Mouse (Mus musculus): ENCODE results near the gene Rflnb. TPM values are rescaled to one million over a fixed set of nuclear protein-coding genes. Genes with fewer than 3 reads are reported as not detected.

Rflnb gene
- polyA plus RNA-seq, 1 experiment from 2014 or later, result 22.9 TPM

DNA sequence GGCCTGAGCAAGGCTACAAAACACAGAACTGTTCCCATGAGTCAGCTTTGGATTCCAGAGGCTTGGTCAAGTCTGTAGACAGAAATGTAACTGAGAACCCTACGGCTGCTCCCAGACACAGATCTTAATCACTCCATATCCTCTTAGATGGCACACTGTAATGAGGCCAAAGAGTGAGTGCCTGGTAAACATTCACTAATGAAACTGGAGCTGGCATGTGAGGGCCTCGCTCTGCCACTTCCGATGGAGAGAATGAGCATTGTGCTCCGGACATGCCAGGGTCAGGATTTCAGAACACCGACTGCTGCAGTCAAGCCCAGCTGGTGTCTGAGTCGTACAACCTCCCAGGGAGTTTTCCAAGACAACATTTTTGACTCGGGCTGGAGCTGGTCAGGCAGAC, 32.4 kb upstream of the Rflnb start:
- Histone ChIP-seq H3K9me3 (ENCODE audit: control insufficient read depth, low read length) (no peaks in the 10 kb centered on the region), H3K4me3 (ENCODE audit: low read depth, low read length) (no peak overlapping the region), H3K4me2 (ENCODE audit: low read depth) (no peak overlapping the region), H3K9ac (ENCODE audit: low read length) (no peak overlapping the region), H3K27ac (ENCODE audit: low read depth, low read length) (no peak overlapping the region), H3K27me3 (ENCODE audit: control insufficient read depth, insufficient read depth, low read length) (no peaks in the 10 kb centered on the region), H3K36me3 (ENCODE audit: control insufficient read depth, insufficient read depth, low read length) (no peaks in the 10 kb centered on the region), H3K4me1 (ENCODE audit: control insufficient read depth, insufficient read depth, low read length) (no peaks in the 10 kb centered on the region)
- no peak for DNase-seq (ENCODE audit: low spot score)
- no peak for ATAC-seq (ENCODE audit: insufficient read depth, low FRiP score, low TSS enrichment)
- WGBS, result 73% methylated on average over 7 of the region's 7 CpGs

DNA sequence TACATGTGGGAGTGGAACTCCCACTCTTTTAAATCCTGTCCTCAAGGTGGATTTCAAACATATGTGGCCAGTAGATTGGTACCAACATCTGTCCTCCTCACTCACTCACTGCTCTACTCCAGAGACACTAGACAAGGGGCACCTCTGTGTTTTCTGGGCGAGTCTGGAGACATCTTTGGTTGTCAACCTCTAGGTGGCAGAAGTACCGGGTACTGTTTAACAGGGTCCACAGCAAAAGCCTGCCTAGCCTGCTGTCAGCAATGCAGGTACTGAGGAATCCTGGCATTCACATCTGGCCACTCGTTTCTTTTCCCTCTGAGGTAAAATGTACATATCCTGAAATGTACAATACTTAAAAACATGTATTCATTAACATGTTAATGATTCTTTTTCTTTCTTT, 28.9 kb upstream of the Rflnb start:
- ATAC-seq (ENCODE audit: insufficient read depth, low FRiP score, low TSS enrichment) (no peak), DNase-seq (ENCODE audit: low spot score) (no peak)
- H3K27me3 ChIP-seq (ENCODE audit: control insufficient read depth, insufficient read depth, low read length), result no peaks in the 10 kb centered on the region
- no peaks in the 10 kb centered on the region for H3K36me3 ChIP-seq (ENCODE audit: control insufficient read depth, insufficient read depth, low read length)
- H3K9ac ChIP-seq (ENCODE audit: low read length), result no peak overlapping the region
- H3K27ac ChIP-seq (ENCODE audit: low read depth, low read length), result no peak overlapping the region
- H3K4me3 ChIP-seq (ENCODE audit: low read depth, low read length), result no peak overlapping the region
- 18% methylated on average over 3 of the region's 3 CpGs for WGBS
- H3K4me1 ChIP-seq (ENCODE audit: control insufficient read depth, insufficient read depth, low read length), result no peaks in the 10 kb centered on the region
- no peaks in the 10 kb centered on the region for H3K9me3 ChIP-seq (ENCODE audit: control insufficient read depth, low read length)
- H3K4me2 ChIP-seq (ENCODE audit: low read depth), result no peak overlapping the region

- H3K4me3 ChIP-seq (ENCODE audit: low read depth, low read length), result no peak overlapping the region
- H3K36me3 ChIP-seq (ENCODE audit: control insufficient read depth, insufficient read depth, low read length), result no peaks in the 10 kb centered on the region
- DNase-seq (ENCODE audit: low spot score) (no peak), ATAC-seq (ENCODE audit: insufficient read depth, low FRiP score, low TSS enrichment) (no peak)
- no peaks in the 10 kb centered on the region for H3K9me3 ChIP-seq (ENCODE audit: control insufficient read depth, low read length)
- H3K27me3 ChIP-seq (ENCODE audit: control insufficient read depth, insufficient read depth, low read length), result no peaks in the 10 kb centered on the region
- no peaks in the 10 kb centered on the region for H3K4me1 ChIP-seq (ENCODE audit: control insufficient read depth, insufficient read depth, low read length)
- H3K4me2 ChIP-seq (ENCODE audit: low read depth), result no peak overlapping the region
- 92% methylated on average over 5 of the region's 5 CpGs for WGBS
- no peak overlapping the region for H3K9ac ChIP-seq (ENCODE audit: low read length)
- no peak overlapping the region for H3K27ac ChIP-seq (ENCODE audit: low read depth, low read length)
These were observed 24.9 kb upstream of the Rflnb start for GRCm38 (mm10) chr11:76052496-76052895.

DNA sequence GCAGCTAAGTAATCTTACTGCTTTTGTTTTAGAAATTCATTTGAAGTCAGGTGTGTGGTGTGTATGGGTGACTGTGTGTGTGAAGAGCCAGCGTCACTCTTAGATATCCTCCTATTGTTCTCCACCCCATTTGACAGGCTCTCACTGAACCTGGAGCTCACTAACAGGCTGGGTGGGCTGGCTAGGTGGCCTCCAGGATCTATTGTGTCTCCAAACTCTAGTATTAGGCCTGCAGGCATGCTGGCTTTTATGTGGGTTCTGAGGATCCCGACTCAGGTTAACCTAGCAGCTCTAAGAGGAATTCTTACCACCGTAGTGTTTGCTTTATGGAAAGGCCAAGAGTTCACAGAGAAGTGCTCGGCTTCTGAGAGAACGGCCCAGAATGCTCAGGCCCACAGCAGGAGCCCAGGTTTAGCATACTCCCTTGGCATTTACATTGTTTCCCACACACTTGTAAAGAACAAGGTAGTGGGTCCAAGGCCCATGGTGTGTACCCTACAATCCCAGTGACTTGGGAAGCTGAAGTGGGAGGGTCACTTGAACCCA, 23.5 kb upstream of the Rflnb start:
- 31% methylated on average over 5 of the region's 5 CpGs for WGBS
- ATAC-seq (ENCODE audit: insufficient read depth, low FRiP score, low TSS enrichment) (no peak), DNase-seq (ENCODE audit: low spot score) (no peak)
- Histone ChIP-seq H3K4me3 (ENCODE audit: low read depth, low read length) (no peak overlapping the region), H3K27me3 (ENCODE audit: control insufficient read depth, insufficient read depth, low read length) (no peaks in the 10 kb centered on the region), H3K4me1 (ENCODE audit: control insufficient read depth, insufficient read depth, low read length) (no peaks in the 10 kb centered on the region), H3K4me2 (ENCODE audit: low read depth) (no peak overlapping the region), H3K9ac (ENCODE audit: low read length) (no peak overlapping the region), H3K9me3 (ENCODE audit: control insufficient read depth, low read length) (no peaks in the 10 kb centered on the region), H3K36me3 (ENCODE audit: control insufficient read depth, insufficient read depth, low read length) (no peaks in the 10 kb centered on the region), H3K27ac (ENCODE audit: low read depth, low read length) (no peak overlapping the region)

GRCm38 (mm10) chr11:76050509-76050908, 22.9 kb upstream of the Rflnb start:
- Histone ChIP-seq H3K27me3 (ENCODE audit: control insufficient read depth, insufficient read depth, low read length) (no peaks in the 10 kb centered on the region), H3K4me3 (ENCODE audit: low read depth, low read length) (no peak overlapping the region), H3K9me3 (ENCODE audit: control insufficient read depth, low read length) (no peaks in the 10 kb centered on the region), H3K4me1 (ENCODE audit: control insufficient read depth, insufficient read depth, low read length) (no peaks in the 10 kb centered on the region), H3K4me2 (ENCODE audit: low read depth) (no peak overlapping the region), H3K9ac (ENCODE audit: low read length) (no peak overlapping the region), H3K27ac (ENCODE audit: low read depth, low read length) (no peak overlapping the region), H3K36me3 (ENCODE audit: control insufficient read depth, insufficient read depth, low read length) (no peaks in the 10 kb centered on the region)
- DNase-seq (ENCODE audit: low spot score), result no peak
- WGBS, result 53% methylated on average over 3 of the region's 3 CpGs
- no peak for ATAC-seq (ENCODE audit: insufficient read depth, low FRiP score, low TSS enrichment)

DNA sequence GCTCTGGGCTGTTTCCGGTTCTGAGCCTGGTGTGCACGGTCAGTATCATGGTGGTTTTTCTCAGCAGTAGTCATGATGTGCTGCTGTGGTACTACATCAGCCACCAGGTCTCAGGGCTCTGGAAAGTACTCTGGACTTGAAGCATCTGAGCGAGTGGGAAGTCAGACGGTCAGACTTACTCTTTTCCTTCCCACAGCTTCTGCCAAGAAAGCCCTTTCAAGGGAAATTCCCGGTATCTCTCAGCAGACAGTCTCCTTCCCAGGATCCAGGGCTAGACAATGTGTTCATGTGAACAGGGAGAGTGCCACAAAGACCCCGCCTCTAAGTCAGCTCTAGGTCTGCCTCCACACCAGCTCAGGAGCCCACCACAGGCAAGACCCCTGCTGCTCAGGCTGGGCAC, 17.8 kb upstream of the Rflnb start:
- Histone ChIP-seq H3K4me2 (ENCODE audit: low read depth) (no peak overlapping the region), H3K4me3 (ENCODE audit: low read depth, low read length) (no peak overlapping the region), H3K9me3 (ENCODE audit: control insufficient read depth, low read length) (no peaks in the 10 kb centered on the region), H3K36me3 (ENCODE audit: control insufficient read depth, insufficient read depth, low read length) (no peaks in the 10 kb centered on the region), H3K27ac (ENCODE audit: low read depth, low read length) (no peak overlapping the region), H3K4me1 (ENCODE audit: control insufficient read depth, insufficient read depth, low read length) (no peaks in the 10 kb centered on the region), H3K27me3 (ENCODE audit: control insufficient read depth, insufficient read depth, low read length) (no peaks in the 10 kb centered on the region), H3K9ac (ENCODE audit: low read length) (no peak overlapping the region)
- DNase-seq (ENCODE audit: low spot score), result no peak
- no peak for ATAC-seq (ENCODE audit: insufficient read depth, low FRiP score, low TSS enrichment)
- 82% methylated on average over 6 of the region's 6 CpGs for WGBS

GRCm38 (mm10) chr11:76044468-76044867, 16.9 kb upstream of the Rflnb start:
- no peak for ATAC-seq (ENCODE audit: insufficient read depth, low FRiP score, low TSS enrichment)
- H3K4me3 ChIP-seq (ENCODE audit: low read depth, low read length), result no peak overlapping the region
- H3K36me3 ChIP-seq (ENCODE audit: control insufficient read depth, insufficient read depth, low read length), result no peaks in the 10 kb centered on the region
- no peak for DNase-seq (ENCODE audit: low spot score)
- no peak overlapping the region for H3K9ac ChIP-seq (ENCODE audit: low read length)
- no peak overlapping the region for H3K4me2 ChIP-seq (ENCODE audit: low read depth)
- no peaks in the 10 kb centered on the region for H3K27me3 ChIP-seq (ENCODE audit: control insufficient read depth, insufficient read depth, low read length)
- no peaks in the 10 kb centered on the region for H3K4me1 ChIP-seq (ENCODE audit: control insufficient read depth, insufficient read depth, low read length)
- 74% methylated on average over 6 of the region's 6 CpGs for WGBS
- H3K27ac ChIP-seq (ENCODE audit: low read depth, low read length), result no peak overlapping the region
- H3K9me3 ChIP-seq (ENCODE audit: control insufficient read depth, low read length), result no peaks in the 10 kb centered on the region

GRCm38 (mm10) chr11:76042882-76043281, 15.3 kb upstream of the Rflnb start:
- Histone ChIP-seq H3K36me3 (ENCODE audit: control insufficient read depth, insufficient read depth, low read length) (no peaks in the 10 kb centered on the region), H3K27ac (ENCODE audit: low read depth, low read length) (no peak overlapping the region), H3K4me3 (ENCODE audit: low read depth, low read length) (no peak overlapping the region), H3K9ac (ENCODE audit: low read length) (no peak overlapping the region), H3K4me1 (ENCODE audit: control insufficient read depth, insufficient read depth, low read length) (no peaks in the 10 kb centered on the region), H3K27me3 (ENCODE audit: control insufficient read depth, insufficient read depth, low read length) (no peaks in the 10 kb centered on the region), H3K4me2 (ENCODE audit: low read depth) (no peak overlapping the region), H3K9me3 (ENCODE audit: control insufficient read depth, low read length) (no peaks in the 10 kb centered on the region)
- ATAC-seq (ENCODE audit: insufficient read depth, low FRiP score, low TSS enrichment), result no peak
- WGBS, result 35% methylated on average over 5 of the region's 5 CpGs
- DNase-seq (ENCODE audit: low spot score), result no peak

GRCm38 (mm10) chr11:76042041-76042638, 14.6 kb upstream of the Rflnb start:
- no peaks in the 10 kb centered on the region for H3K36me3 ChIP-seq (ENCODE audit: control insufficient read depth, insufficient read depth, low read length)
- H3K9ac ChIP-seq (ENCODE audit: low read length), result no peak overlapping the region
- DNase-seq (ENCODE audit: low spot score) (no peak), ATAC-seq (ENCODE audit: insufficient read depth, low FRiP score, low TSS enrichment) (no peak)
- no peaks in the 10 kb centered on the region for H3K9me3 ChIP-seq (ENCODE audit: control insufficient read depth, low read length)
- no peak overlapping the region for H3K4me3 ChIP-seq (ENCODE audit: low read depth, low read length)
- WGBS, result 64% methylated on average over 10 of the region's 10 CpGs
- no peaks in the 10 kb centered on the region for H3K27me3 ChIP-seq (ENCODE audit: control insufficient read depth, insufficient read depth, low read length)
- no peak overlapping the region for H3K27ac ChIP-seq (ENCODE audit: low read depth, low read length)
- no peaks in the 10 kb centered on the region for H3K4me1 ChIP-seq (ENCODE audit: control insufficient read depth, insufficient read depth, low read length)
- no peak overlapping the region for H3K4me2 ChIP-seq (ENCODE audit: low read depth)
